Mouse (Mus musculus) right cerebral cortex, postnatal 14 days (tissue): ENCODE measurements around the gene Stk33.
"Not testable (repeated sequence)": the region's sequence is repeated elsewhere in the genome, so short reads cannot be mapped to it uniquely, and the experiment has no call there.

Source experiments
- DNase-seq: peaks from one replicate; pipeline ENCODE4 v3.0.0; 2022

The Stk33 gene

GRCm38 (mm10) chr7:109438781-109439591 lies at the start of gene Stk33:
Stk33 (minus strand) TSS chr7:109439081.
- peak; percentile 40 for DNase-seq

GRCm38 (mm10) chr7:109484221-109484620 lies 45.3 kb upstream of the Stk33 start:
- DNase-seq = no peak

GRCm38 (mm10) chr7:109480765-109481197 lies 41.9 kb upstream of the Stk33 start:
- no peak for DNase-seq

GRCm38 (mm10) chr7:109477926-109478325 lies 39.0 kb upstream of the Stk33 start:
- DNase-seq = no peak

GRCm38 (mm10) chr7:109470700-109471099 lies 31.8 kb upstream of the Stk33 start:
- no peak for DNase-seq

- DNase-seq = no peak
Observed at GRCm38 (mm10) chr7:109468262-109468701, 29.4 kb upstream of the Stk33 start.

GRCm38 (mm10) chr7:109467591-109467990 lies 28.7 kb upstream of the Stk33 start:
- no peak for DNase-seq

GRCm38 (mm10) chr7:109460698-109461097 lies 21.8 kb upstream of the Stk33 start:
- no peak for DNase-seq

GRCm38 (mm10) chr7:109456563-109456962 lies 17.7 kb upstream of the Stk33 start:
- no peak for DNase-seq

- no peak for DNase-seq
Observed at GRCm38 (mm10) chr7:109455748-109456147, 16.9 kb upstream of the Stk33 start.

- DNase-seq = no peak
Observed at GRCm38 (mm10) chr7:109454856-109455255, 16.0 kb upstream of the Stk33 start.

- DNase-seq = no peak
Observed at GRCm38 (mm10) chr7:109448060-109448459, 9.2 kb upstream of the Stk33 start.

- DNase-seq = peak; percentile 64
Observed at GRCm38 (mm10) chr7:109445012-109445411, 6.1 kb upstream of the Stk33 start.

GRCm38 (mm10) chr7:109442739-109443138 lies 3.9 kb upstream of the Stk33 start:
- DNase-seq = no peak

- DNase-seq = no peak
Observed at GRCm38 (mm10) chr7:109440697-109441269, 1.9 kb upstream of the Stk33 start.

GRCm38 (mm10) chr7:109424422-109425159 lies 14.3 kb downstream of the Stk33 start:
- DNase-seq = no peak

- DNase-seq = no peak
Observed at GRCm38 (mm10) chr7:109422803-109423202, 16.1 kb downstream of the Stk33 start.

- DNase-seq = no peak
Observed at GRCm38 (mm10) chr7:109405491-109405890, 33.4 kb downstream of the Stk33 start.

GRCm38 (mm10) chr7:109399299-109399698 lies 39.6 kb downstream of the Stk33 start:
- DNase-seq = no peak

GRCm38 (mm10) chr7:109381131-109381530 lies 57.8 kb downstream of the Stk33 start:
- no peak for DNase-seq

GRCm38 (mm10) chr7:109373556-109373955 lies 65.3 kb downstream of the Stk33 start:
- not testable (repeated sequence) for DNase-seq

- no peak for DNase-seq
Observed at GRCm38 (mm10) chr7:109358435-109359187, 80.3 kb downstream of the Stk33 start.

GRCm38 (mm10) chr7:109357877-109358276 lies 81.0 kb downstream of the Stk33 start:
- DNase-seq = no peak
